Mouse (Mus musculus) ES-Bruce4 (cell line): ENCODE results near the gene Lonrf2. TPM values are rescaled to one million over a fixed set of nuclear protein-coding genes. Genes with fewer than 3 reads are reported as not detected.

Experiments used
- H3K27ac ChIP-seq: 2 replicates; pipeline ENCODE4 v1.5.1; 2012; ENCODE audit warnings: low read length, inconsistent platforms; ENCODE audit not compliant: insufficient read depth
- H3K27me3 ChIP-seq: 2 replicates; pipeline ENCODE4 v1.6.1; 2012; ENCODE audit warnings: mild to moderate bottlenecking, low read length, inconsistent platforms; ENCODE audit not compliant: control insufficient read depth, poor library complexity, insufficient read depth, severe bottlenecking
- H3K36me3 ChIP-seq: 2 replicates; pipeline ENCODE4 v1.6.1; 2012; ENCODE audit warnings: inconsistent platforms, mild to moderate bottlenecking, low read length, moderate library complexity; ENCODE audit not compliant: control insufficient read depth, poor library complexity, insufficient read depth, severe bottlenecking
- H3K4me1 ChIP-seq: one replicate; pipeline ENCODE4 v1.8.1; 2011; ENCODE audit warnings: low read length; ENCODE audit not compliant: control insufficient read depth, insufficient read depth
- H3K4me3 ChIP-seq: 2 replicates; pipeline ENCODE4 v1.5.1; 2011; ENCODE audit warnings: low read depth, mild to moderate bottlenecking, low read length
- H3K9ac ChIP-seq: 2 replicates; pipeline ENCODE4 v1.6.1; 2012; ENCODE audit warnings: low read depth, mild to moderate bottlenecking, inconsistent platforms; ENCODE audit not compliant: poor library complexity, severe bottlenecking
- H3K9me3 ChIP-seq: replicated peaks from 2 replicates; pipeline ENCODE4 v1.6.1; 2012; ENCODE audit warnings: mild to moderate bottlenecking, low read length, inconsistent platforms; ENCODE audit not compliant: control insufficient read depth, poor library complexity, insufficient read depth, severe bottlenecking
- CTCF ChIP-seq: IDR thresholded peaks from one replicate; pipeline ENCODE4 v1.8.1; 2011; ENCODE audit warnings: low read depth, low read length
- EP300 ChIP-seq: IDR thresholded peaks from 2 replicates; pipeline ENCODE4 v1.6.1; 2011; ENCODE audit warnings: low read depth, low read length; ENCODE audit not compliant: insufficient read depth
- POLR2A ChIP-seq: IDR thresholded peaks from one replicate; pipeline ENCODE4 v1.8.1; 2011; ENCODE audit warnings: low read length; ENCODE audit not compliant: insufficient read depth
- polyA plus RNA-seq: library from polyadenylated mRNA; stranded (reverse); fragments of >200 nt; gene quantifications from 2 replicates; pipeline ENCODE4 v1.2.4, GENCODE M21; 2011; ENCODE audit warnings: low read depth; ENCODE audit not compliant: missing spikeins, insufficient read depth, insufficient read length

The Lonrf2 gene
- polyA plus RNA-seq, 1 experiment = 0.12 TPM

DNA sequence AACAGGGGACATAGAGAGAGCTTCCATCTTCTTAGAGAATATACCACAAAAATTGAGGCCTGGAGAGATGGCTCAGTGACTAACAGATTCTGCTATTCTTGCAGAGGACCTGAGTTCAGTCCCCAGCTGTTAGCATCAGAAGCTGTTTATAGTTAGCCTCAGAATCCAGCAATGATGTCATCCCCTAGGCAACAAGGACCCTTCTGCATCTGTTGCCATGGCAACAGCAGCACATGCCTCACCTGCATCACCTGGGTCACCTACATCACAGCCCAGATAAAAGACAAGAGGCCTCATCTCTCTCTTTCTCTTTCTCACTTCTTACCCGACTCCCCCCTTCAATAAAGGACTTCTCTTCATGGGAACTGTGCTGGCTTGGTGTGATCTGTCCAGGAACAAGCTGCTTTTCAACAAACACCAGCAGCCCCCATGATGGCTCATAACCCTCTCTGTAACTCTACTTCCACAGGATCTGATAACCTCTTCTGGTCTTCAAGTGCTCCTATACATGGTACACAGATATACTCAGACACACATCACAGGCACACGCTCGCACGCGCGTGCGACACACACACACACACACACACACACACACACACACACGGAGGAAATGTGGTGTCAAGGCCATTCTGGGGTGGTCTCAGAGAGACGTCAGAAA lies 24.5 kb upstream of the Lonrf2 start:
- no peaks in the 10 kb centered on the region for H3K36me3 ChIP-seq
- no peaks in the 10 kb centered on the region for H3K4me1 ChIP-seq
- no peak overlapping the region for H3K9ac ChIP-seq
- H3K9me3 ChIP-seq = no peaks in the 10 kb centered on the region
- H3K27ac ChIP-seq = no peak overlapping the region
- no peaks in the 10 kb centered on the region for H3K27me3 ChIP-seq
- H3K4me3 ChIP-seq = no peak overlapping the region
- TF ChIP-seq CTCF (no peak), POLR2A (no peak), EP300 (no peak)

- H3K9me3 ChIP-seq = no peaks in the 10 kb centered on the region
- H3K27ac ChIP-seq = no peak overlapping the region
- no peak overlapping the region for H3K4me3 ChIP-seq
- H3K9ac ChIP-seq = no peak overlapping the region
- H3K36me3 ChIP-seq = no peaks in the 10 kb centered on the region
- TF ChIP-seq POLR2A (no peak), CTCF (no peak), EP300 (no peak)
- no peaks in the 10 kb centered on the region for H3K27me3 ChIP-seq
- H3K4me1 ChIP-seq = no peaks in the 10 kb centered on the region
Observed at GRCm38 (mm10) chr1:38860207-38860606, 23.7 kb upstream of the Lonrf2 start.

DNA sequence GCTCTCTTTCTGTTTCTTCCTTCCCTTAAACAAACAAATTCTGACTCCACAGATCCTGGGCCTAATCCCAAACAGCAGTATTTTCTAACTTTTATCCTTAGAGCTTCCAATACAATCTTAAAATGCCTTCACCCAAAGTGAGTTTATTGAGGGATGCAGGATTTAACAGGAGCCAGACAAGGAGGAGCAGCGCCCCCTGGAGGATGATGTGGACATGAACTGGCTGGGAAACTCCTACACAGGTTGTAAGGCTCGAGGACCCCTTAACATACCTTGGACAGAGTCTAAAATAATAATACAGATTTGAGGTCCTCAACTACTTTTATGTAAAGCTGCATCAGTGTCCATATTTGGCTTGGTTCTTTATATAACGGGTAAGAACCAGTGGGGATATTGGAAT lies 19.7 kb upstream of the Lonrf2 start:
- Histone ChIP-seq H3K9ac (no peak overlapping the region), H3K4me3 (no peak overlapping the region), H3K9me3 (no peaks in the 10 kb centered on the region), H3K27ac (no peak overlapping the region), H3K27me3 (no peaks in the 10 kb centered on the region), H3K36me3 (no peaks in the 10 kb centered on the region), H3K4me1 (no peaks in the 10 kb centered on the region)
- TF ChIP-seq CTCF = peak; percentile 91
- no peak for TF ChIP-seq EP300
- no peak for TF ChIP-seq POLR2A

- H3K27me3 ChIP-seq = no peaks in the 10 kb centered on the region
- no peak for TF ChIP-seq POLR2A
- TF ChIP-seq CTCF = no peak
- no peak for TF ChIP-seq EP300
- H3K9me3 ChIP-seq = no peaks in the 10 kb centered on the region
- no peak overlapping the region for H3K27ac ChIP-seq
- H3K4me3 ChIP-seq = no peak overlapping the region
- no peak overlapping the region for H3K9ac ChIP-seq
- H3K4me1 ChIP-seq = no peaks in the 10 kb centered on the region
- H3K36me3 ChIP-seq = no peaks in the 10 kb centered on the region
Observed at GRCm38 (mm10) chr1:38852250-38852649, 15.7 kb upstream of the Lonrf2 start.

- no peaks in the 10 kb centered on the region for H3K36me3 ChIP-seq
- H3K27me3 ChIP-seq = no peaks in the 10 kb centered on the region
- H3K9me3 ChIP-seq = no peaks in the 10 kb centered on the region
- TF ChIP-seq CTCF (no peak), EP300 (no peak), POLR2A (no peak)
- no peaks in the 10 kb centered on the region for H3K4me1 ChIP-seq
- H3K9ac ChIP-seq = no peak overlapping the region
- no peak overlapping the region for H3K27ac ChIP-seq
- no peak overlapping the region for H3K4me3 ChIP-seq
Observed at GRCm38 (mm10) chr1:38850650-38851049, 14.1 kb upstream of the Lonrf2 start.

GRCm38 (mm10) chr1:38848451-38849289 lies 12.2 kb upstream of the Lonrf2 start:
- H3K27me3 ChIP-seq = no peaks in the 10 kb centered on the region
- H3K9me3 ChIP-seq = no peaks in the 10 kb centered on the region
- H3K9ac ChIP-seq = no peak overlapping the region
- no peak overlapping the region for H3K27ac ChIP-seq
- no peak overlapping the region for H3K4me3 ChIP-seq
- TF ChIP-seq EP300 = no peak
- TF ChIP-seq POLR2A = no peak
- no peak for TF ChIP-seq CTCF
- no peaks in the 10 kb centered on the region for H3K36me3 ChIP-seq
- no peaks in the 10 kb centered on the region for H3K4me1 ChIP-seq
